Mouse (Mus musculus): Measurements from ENCODE around the gene Bcas3. TPM values are rescaled to one million over a fixed set of nuclear protein-coding genes. Genes with fewer than 3 reads are reported as not detected.

The Bcas3 gene
- total and polyA plus RNA-seq, 3 experiments = 20.1 to 61.0 (median 41.3) TPM

GRCm38 (mm10) chr11:85545602-85546001 lies 192.6 kb downstream of the Bcas3 start:
- Histone ChIP-seq H3K36me3 (replicated peaks) (no peaks in the 10 kb centered on the region), H3K4me1 (ENCODE audit: insufficient read depth, low read depth, low read length) (0 out of 2 replicates have a peak, but pooled peaks cover 2% of the 10 kb centered on the region), H3K9me3 (replicated peaks) (no peaks in the 10 kb centered on the region), H3K27me3 (ENCODE audit: insufficient read depth, low read length) (peaks cover 10% of the 10 kb centered on the region), H3K4me3 (ENCODE audit: low read depth, low read length) (no peak overlapping the region)
- TF ChIP-seq CTCF (IDR thresholded peaks at IDR 0.05; ENCODE audit: low read depth, low read length) = no peak
- no peak for TF ChIP-seq GATA1 (IDR thresholded peaks at IDR 0.05; ENCODE audit: borderline replicate concordance, low read length)
- no peak for TF ChIP-seq POLR2AphosphoS5 (IDR thresholded peaks at IDR 0.05; ENCODE audit: insufficient replicate concordance, low read depth, low read length)
- TF ChIP-seq TAL1 (conservative IDR thresholded peaks at IDR 0.05; ENCODE audit: low read depth, low read length) = no peak
- TF ChIP-seq GATA2 (IDR thresholded peaks at IDR 0.05; ENCODE audit: borderline replicate concordance, low read depth, low read length) = no peak
- ATAC-seq (ENCODE audit: extremely low read depth, insufficient number of reproducible peaks, low FRiP score, poor library complexity, severe bottlenecking) = no peak
- no peak for DNase-seq (ENCODE audit: low spot score)

GRCm38 (mm10) chr11:85547966-85548365 lies 195.0 kb downstream of the Bcas3 start:
- H3K9me3 ChIP-seq (replicated peaks) = no peaks in the 10 kb centered on the region

GRCm38 (mm10) chr11:85549651-85550050 lies 196.7 kb downstream of the Bcas3 start:
- ATAC-seq (ENCODE audit: extremely low read depth, insufficient number of reproducible peaks, low FRiP score, poor library complexity, severe bottlenecking) = no peak
- H3K4me1 ChIP-seq (ENCODE audit: insufficient read depth, low read depth, low read length) = peaks cover 5% of the 10 kb centered on the region
- TF ChIP-seq TAL1 (conservative IDR thresholded peaks at IDR 0.05; ENCODE audit: low read depth, low read length) = no peak
- TF ChIP-seq GATA2 (IDR thresholded peaks at IDR 0.05; ENCODE audit: borderline replicate concordance, low read depth, low read length) = no peak
- TF ChIP-seq POLR2AphosphoS5 (IDR thresholded peaks at IDR 0.05; ENCODE audit: insufficient replicate concordance, low read depth, low read length) = no peak
- TF ChIP-seq CTCF (IDR thresholded peaks at IDR 0.05; ENCODE audit: low read depth, low read length) = no peak
- TF ChIP-seq GATA1 (IDR thresholded peaks at IDR 0.05; ENCODE audit: borderline replicate concordance, low read length) = no peak

More at GRCm38 (mm10) chr11:85547966-85548365, 195.0 kb downstream of the Bcas3 start:
- ATAC-seq (ENCODE audit: extremely low read depth, insufficient number of reproducible peaks, low FRiP score, poor library complexity, severe bottlenecking) = no peak
- Histone ChIP-seq H3K27me3 (ENCODE audit: insufficient read depth, low read length) (0 out of 2 replicates have a peak, but pooled peaks cover 4% of the 10 kb centered on the region), H3K4me1 (ENCODE audit: insufficient read depth, low read depth, low read length) (0 out of 2 replicates have a peak, but pooled peaks cover 3% of the 10 kb centered on the region), H3K36me3 (replicated peaks) (no peaks in the 10 kb centered on the region), H3K4me3 (ENCODE audit: low read depth, low read length) (no peak overlapping the region)
- no peak for DNase-seq (ENCODE audit: low spot score)
- TF ChIP-seq GATA1 (IDR thresholded peaks at IDR 0.05; ENCODE audit: borderline replicate concordance, low read length) (no peak), POLR2AphosphoS5 (IDR thresholded peaks at IDR 0.05; ENCODE audit: insufficient replicate concordance, low read depth, low read length) (no peak), CTCF (IDR thresholded peaks at IDR 0.05; ENCODE audit: low read depth, low read length) (no peak), TAL1 (conservative IDR thresholded peaks at IDR 0.05; ENCODE audit: low read depth, low read length) (no peak), GATA2 (IDR thresholded peaks at IDR 0.05; ENCODE audit: borderline replicate concordance, low read depth, low read length) (no peak)

GRCm38 (mm10) chr11:85555066-85555465 lies 202.1 kb downstream of the Bcas3 start:
- Histone ChIP-seq H3K4me1 (ENCODE audit: insufficient read depth, low read depth, low read length) (peaks cover 28% of the 10 kb centered on the region), H3K36me3 (replicated peaks) (peaks cover 6% of the 10 kb centered on the region), H3K27me3 (ENCODE audit: insufficient read depth, low read length) (no peaks in the 10 kb centered on the region), H3K9me3 (replicated peaks) (no peaks in the 10 kb centered on the region), H3K4me3 (ENCODE audit: low read depth, low read length) (no peak overlapping the region; the same call in 1 of the 2 replicates)
- DNase-seq (ENCODE audit: low spot score) (peak; percentile 8), ATAC-seq (ENCODE audit: extremely low read depth, insufficient number of reproducible peaks, low FRiP score, poor library complexity, severe bottlenecking) (peak; percentile 28; the same call in 1 of the 2 replicates)
- TF ChIP-seq GATA1 (IDR thresholded peaks at IDR 0.05; ENCODE audit: borderline replicate concordance, low read length) (no peak), TAL1 (conservative IDR thresholded peaks at IDR 0.05; ENCODE audit: low read depth, low read length) (0 out of 2 replicates have a peak, but pooled peaks have one; percentile 9)

More at GRCm38 (mm10) chr11:85549651-85550050, 196.7 kb downstream of the Bcas3 start:
- H3K27me3 ChIP-seq (ENCODE audit: insufficient read depth, low read length) = 0 out of 2 replicates have a peak, but pooled peaks cover 4% of the 10 kb centered on the region
- no peak for DNase-seq (ENCODE audit: low spot score)
- H3K36me3 ChIP-seq (replicated peaks) = no peaks in the 10 kb centered on the region
- no peaks in the 10 kb centered on the region for H3K9me3 ChIP-seq (replicated peaks)
- no peak overlapping the region for H3K4me3 ChIP-seq (ENCODE audit: low read depth, low read length)

GRCm38 (mm10) chr11:85555721-85556120 lies 202.8 kb downstream of the Bcas3 start:
- H3K27me3 ChIP-seq (ENCODE audit: insufficient read depth, low read length) = no peaks in the 10 kb centered on the region
- H3K4me1 ChIP-seq (ENCODE audit: insufficient read depth, low read depth, low read length) = peaks cover 32% of the 10 kb centered on the region
- no peak for DNase-seq (ENCODE audit: low spot score)
- TF ChIP-seq CTCF (IDR thresholded peaks at IDR 0.05; ENCODE audit: low read depth, low read length) = no peak
- TF ChIP-seq TAL1 (conservative IDR thresholded peaks at IDR 0.05; ENCODE audit: low read depth, low read length) = no peak
- no peak for TF ChIP-seq GATA2 (IDR thresholded peaks at IDR 0.05; ENCODE audit: borderline replicate concordance, low read depth, low read length)
- TF ChIP-seq POLR2AphosphoS5 (IDR thresholded peaks at IDR 0.05; ENCODE audit: insufficient replicate concordance, low read depth, low read length) = no peak
- TF ChIP-seq GATA1 (IDR thresholded peaks at IDR 0.05; ENCODE audit: borderline replicate concordance, low read length) = no peak
- no peak overlapping the region for H3K4me3 ChIP-seq (ENCODE audit: low read depth, low read length)
- ATAC-seq (ENCODE audit: extremely low read depth, insufficient number of reproducible peaks, low FRiP score, poor library complexity, severe bottlenecking) = no peak
- H3K9me3 ChIP-seq (replicated peaks) = no peaks in the 10 kb centered on the region
- peaks cover 6% of the 10 kb centered on the region for H3K36me3 ChIP-seq (replicated peaks)

- Histone ChIP-seq H3K27me3 (ENCODE audit: insufficient read depth, low read length) (peaks cover 6% of the 10 kb centered on the region), H3K9me3 (replicated peaks) (no peaks in the 10 kb centered on the region), H3K36me3 (replicated peaks) (peaks cover 2% of the 10 kb centered on the region), H3K4me1 (ENCODE audit: insufficient read depth, low read depth, low read length) (peaks cover 8% of the 10 kb centered on the region), H3K4me3 (ENCODE audit: low read depth, low read length) (no peak overlapping the region)
- DNase-seq (ENCODE audit: low spot score) = no peak
- no peak for ATAC-seq (ENCODE audit: extremely low read depth, insufficient number of reproducible peaks, low FRiP score, poor library complexity, severe bottlenecking)
- TF ChIP-seq POLR2AphosphoS5 (IDR thresholded peaks at IDR 0.05; ENCODE audit: insufficient replicate concordance, low read depth, low read length) (no peak), CTCF (IDR thresholded peaks at IDR 0.05; ENCODE audit: low read depth, low read length) (no peak), TAL1 (conservative IDR thresholded peaks at IDR 0.05; ENCODE audit: low read depth, low read length) (no peak), GATA1 (IDR thresholded peaks at IDR 0.05; ENCODE audit: borderline replicate concordance, low read length) (no peak), GATA2 (IDR thresholded peaks at IDR 0.05; ENCODE audit: borderline replicate concordance, low read depth, low read length) (no peak)
These were observed 212.1 kb downstream of the Bcas3 start for GRCm38 (mm10) chr11:85565068-85565467.

Measured in G1E (cell line).